Mouse (Mus musculus) CD4-positive, CD25-positive, alpha-beta regulatory T cell, adult 4 months (primary cell): ENCODE measurements around the gene Slc7a15. TPM values are rescaled to one million over a fixed set of nuclear protein-coding genes. Genes with fewer than 3 reads are reported as not detected.

ENCODE experiments used
- polyA plus RNA-seq, 2 experiments: library from polyadenylated mRNA; unstranded; fragments of 100-300 nt; shearing (Covaris generic); gene quantifications; one replicate each; pipeline ENCODE4 v1.2.1; 2017

The Slc7a15 gene
- polyA plus RNA-seq, 2 experiments from 2014 or later: not detected

Other genes starting within 250 kb of the Slc7a15 start
- 1 to 10 TPM in 1 of 2 experiments, under 1 TPM in 1; 0.76 to 1.0 TPM for gene Rhob, start 99.1 kb downstream of the Slc7a15 start, polyA plus RNA-seq
- 10 to 100 TPM; 66.0 to 67.0 TPM for gene Pum2, start 75.1 kb upstream of the Slc7a15 start, polyA plus RNA-seq
- gene Sdc1, start 172.3 kb upstream of the Slc7a15 start, polyA plus RNA-seq: under 1 TPM; 0.42 to 0.46 TPM